Mouse (Mus musculus): ENCODE results near the gene Cdc34. TPM values are rescaled to one million over a fixed set of nuclear protein-coding genes. Genes with fewer than 3 reads are reported as not detected.

The Cdc34 gene
- polyA plus RNA-seq, 1 experiment from 2014 or later: 122 TPM

DNA sequence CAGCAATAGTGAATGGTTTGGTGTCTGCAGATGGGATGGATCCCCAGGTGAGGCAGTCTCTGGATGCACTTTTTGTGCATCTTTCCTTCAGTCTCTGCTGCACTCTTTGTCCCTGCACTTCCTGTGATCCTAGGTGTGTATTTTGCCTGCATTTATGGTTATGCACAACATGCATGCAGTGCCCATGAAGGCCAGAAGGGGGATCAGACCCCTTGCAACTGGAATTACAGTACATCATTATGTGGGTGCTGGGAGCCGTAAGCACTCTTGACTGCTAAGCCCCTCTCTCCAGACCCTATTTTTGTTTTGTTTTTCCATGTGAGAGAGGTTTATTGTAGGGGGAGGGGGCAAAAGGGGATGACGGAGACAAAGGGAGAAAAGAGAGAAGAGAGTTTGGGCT is 21.7 kb upstream of the Cdc34 start:
- WGBS: 64% methylated on average over 2 of the region's 2 CpGs
- peaks cover 15% of the 10 kb centered on the region for H3K27me3 ChIP-seq (replicated peaks)

GRCm38 (mm10) chr10:79661861-79662260 is 20.1 kb upstream of the Cdc34 start:
- no peak overlapping the region for H3K4me2 ChIP-seq
- 29% methylated on average over 3 of the region's 3 CpGs for WGBS
- ATAC-seq (ENCODE audit: extremely low read depth, insufficient number of reproducible peaks, low FRiP score, low TSS enrichment): no peak
- H3K27ac ChIP-seq (replicated peaks): no peak overlapping the region
- H3K27me3 ChIP-seq (replicated peaks): peaks cover 6% of the 10 kb centered on the region; the same call in 1 of the 2 replicates
- no peak overlapping the region for H3K9ac ChIP-seq
- no peaks in the 10 kb centered on the region for H3K36me3 ChIP-seq
- no peaks in the 10 kb centered on the region for H3K4me1 ChIP-seq
- no peak overlapping the region for H3K4me3 ChIP-seq
- H3K9me3 ChIP-seq: no peaks in the 10 kb centered on the region

More for the DNA sequence above, 21.7 kb upstream of the Cdc34 start:
- Histone ChIP-seq H3K27ac (replicated peaks) (no peak overlapping the region), H3K9ac (no peak overlapping the region), H3K4me2 (no peak overlapping the region), H3K9me3 (no peaks in the 10 kb centered on the region), H3K36me3 (no peaks in the 10 kb centered on the region), H3K4me3 (no peak overlapping the region), H3K4me1 (no peaks in the 10 kb centered on the region)
- no peak for ATAC-seq (ENCODE audit: extremely low read depth, insufficient number of reproducible peaks, low FRiP score, low TSS enrichment)

DNA sequence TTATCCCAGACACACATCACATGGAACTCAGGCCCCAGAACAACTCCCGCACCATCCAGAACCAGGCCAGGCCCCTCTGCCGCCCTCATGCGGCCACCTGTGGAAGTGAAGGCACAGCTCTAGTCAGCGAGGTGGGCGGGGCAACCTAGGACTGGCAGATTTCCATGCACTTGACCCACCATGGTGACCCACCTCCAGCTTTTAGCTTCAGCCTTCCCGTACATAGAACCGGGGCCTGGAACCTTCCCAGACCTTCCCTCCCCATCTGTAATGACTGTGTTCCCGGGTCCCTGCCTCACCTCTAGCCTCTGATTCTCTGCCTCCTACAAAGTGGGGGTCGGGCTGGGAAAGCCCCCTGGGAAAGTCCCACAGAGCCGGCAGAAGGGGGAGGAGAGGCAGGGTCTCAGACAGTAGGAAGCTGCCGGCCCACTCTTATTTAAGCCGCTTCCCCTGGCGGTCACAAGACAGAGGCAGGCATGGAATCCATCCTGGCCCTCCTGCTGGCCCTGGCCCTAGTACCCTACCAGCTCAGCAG is 17.8 kb upstream of the Cdc34 start, which contains the start of gene Madcam1:
TSS of gene Madcam1 (plus strand) at position 429 of the 535 bp plus-strand sequence.
- no peak for ATAC-seq (ENCODE audit: extremely low read depth, insufficient number of reproducible peaks, low FRiP score, low TSS enrichment)
- no peaks in the 10 kb centered on the region for H3K9me3 ChIP-seq
- no peak within 1 kb of the TSS for H3K4me2 ChIP-seq
- no peaks in the 10 kb centered on the region for H3K36me3 ChIP-seq
- no peaks in the 10 kb centered on the region for H3K4me1 ChIP-seq
- WGBS: 13% methylated on average over 13 of the region's 13 CpGs
- H3K9ac ChIP-seq: no peak within 1 kb of the TSS
- H3K27ac ChIP-seq (replicated peaks): no peak within 1 kb of the TSS
- H3K4me3 ChIP-seq: no peak within 1 kb of the TSS
- peaks cover 6% of the 10 kb centered on the region; the same call in 1 of the 2 replicates for H3K27me3 ChIP-seq (replicated peaks)

DNA sequence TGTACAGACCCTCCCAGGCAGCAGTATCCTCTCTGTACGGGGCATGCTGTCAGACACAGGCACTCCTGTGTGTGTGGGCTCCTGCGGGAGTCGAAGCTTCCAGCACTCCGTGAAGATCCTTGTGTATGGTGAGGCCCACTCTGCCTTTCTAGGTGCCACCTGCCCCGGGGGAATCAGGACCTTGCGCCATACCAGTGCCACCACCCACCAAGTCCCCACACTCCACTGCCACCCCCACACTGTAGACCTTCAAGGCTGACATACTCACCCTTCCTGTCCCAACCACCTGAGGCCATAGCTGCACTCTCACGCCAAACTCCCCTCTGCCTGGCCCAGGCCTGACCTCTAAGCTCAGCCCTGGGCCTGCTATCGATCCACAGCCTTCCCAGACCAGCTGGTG is 16.9 kb upstream of the Cdc34 start:
- no peak overlapping the region for H3K27ac ChIP-seq (replicated peaks)
- H3K9me3 ChIP-seq: no peaks in the 10 kb centered on the region
- no peak overlapping the region for H3K4me2 ChIP-seq
- no peak for ATAC-seq (ENCODE audit: extremely low read depth, insufficient number of reproducible peaks, low FRiP score, low TSS enrichment)
- H3K27me3 ChIP-seq (replicated peaks): peaks cover 6% of the 10 kb centered on the region; the same call in 1 of the 2 replicates
- WGBS: 75% methylated on average over 8 of the region's 8 CpGs
- no peak overlapping the region for H3K4me3 ChIP-seq
- no peaks in the 10 kb centered on the region for H3K36me3 ChIP-seq
- peaks cover 2% of the 10 kb centered on the region for H3K4me1 ChIP-seq
- H3K9ac ChIP-seq: no peak overlapping the region

GRCm38 (mm10) chr10:79666493-79666892 is 15.5 kb upstream of the Cdc34 start:
- no peak overlapping the region for H3K4me2 ChIP-seq
- no peak for ATAC-seq (ENCODE audit: extremely low read depth, insufficient number of reproducible peaks, low FRiP score, low TSS enrichment)
- 60% methylated on average over 9 of the region's 9 CpGs for WGBS

GRCm38 (mm10) chr10:79668076-79668475 is 13.9 kb upstream of the Cdc34 start:
- H3K9ac ChIP-seq: no peak overlapping the region
- peaks cover 6% of the 10 kb centered on the region; the same call in 1 of the 2 replicates for H3K27me3 ChIP-seq (replicated peaks)
- peaks cover 13% of the 10 kb centered on the region for H3K36me3 ChIP-seq
- WGBS: 75% methylated on average over 5 of the region's 5 CpGs
- peaks cover 11% of the 10 kb centered on the region for H3K4me1 ChIP-seq
- no peak overlapping the region for H3K27ac ChIP-seq (replicated peaks)
- no peaks in the 10 kb centered on the region for H3K9me3 ChIP-seq
- H3K4me2 ChIP-seq: no peak overlapping the region
- no peak overlapping the region for H3K4me3 ChIP-seq
- no peak for ATAC-seq (ENCODE audit: extremely low read depth, insufficient number of reproducible peaks, low FRiP score, low TSS enrichment)

More at GRCm38 (mm10) chr10:79666493-79666892, 15.5 kb upstream of the Cdc34 start:
- Histone ChIP-seq H3K9ac (no peak overlapping the region), H3K36me3 (no peaks in the 10 kb centered on the region), H3K9me3 (no peaks in the 10 kb centered on the region), H3K4me3 (no peak overlapping the region), H3K4me1 (peaks cover 11% of the 10 kb centered on the region), H3K27ac (replicated peaks) (no peak overlapping the region), H3K27me3 (replicated peaks) (peaks cover 6% of the 10 kb centered on the region; the same call in 1 of the 2 replicates)

DNA sequence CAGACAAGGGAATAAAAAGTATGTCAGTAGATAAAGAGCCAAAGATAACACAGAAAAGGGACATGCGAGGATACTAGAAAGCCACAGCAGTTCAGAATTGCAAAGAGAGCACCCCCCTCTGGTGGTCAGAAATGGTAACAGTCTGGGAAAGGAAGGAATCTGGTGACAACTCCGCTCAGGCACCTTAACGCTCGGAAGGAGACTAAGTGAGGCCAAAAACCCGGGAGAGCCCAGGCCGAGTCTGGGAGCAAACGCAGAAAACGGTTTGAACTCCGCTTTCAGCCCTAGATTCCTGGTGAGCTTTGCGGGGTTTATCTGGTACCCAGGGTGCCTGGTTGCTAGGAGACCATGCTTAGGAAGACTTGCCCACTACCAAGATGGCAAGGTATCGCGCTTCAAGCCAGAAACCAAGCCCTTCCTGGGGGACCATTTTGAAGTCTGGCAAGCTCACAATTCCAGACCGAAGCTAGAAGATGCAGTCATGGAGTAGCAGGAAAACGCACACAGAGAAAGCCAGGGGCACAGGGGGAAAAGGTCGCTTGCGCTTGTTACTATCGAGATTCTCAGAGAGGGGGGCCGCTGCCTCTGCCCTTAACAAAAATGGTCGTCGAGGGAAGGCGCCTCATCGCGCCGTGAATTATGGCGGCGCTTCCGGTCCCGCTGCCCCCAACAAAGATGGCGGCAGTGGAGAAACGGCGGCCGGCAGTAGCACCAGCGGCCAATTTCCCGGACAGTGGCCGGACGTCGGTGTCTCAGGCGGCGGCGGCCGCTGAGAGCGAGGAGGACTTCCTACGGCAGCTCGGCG is 13.0 kb upstream of the Cdc34 start, which contains the start of gene Tpgs1:
TSS of gene Tpgs1 (plus strand) at position 599 of the 805 bp plus-strand sequence.
- Histone ChIP-seq H3K27me3 (replicated peaks) (peaks cover 6% of the 10 kb centered on the region; the same call in 1 of the 2 replicates), H3K36me3 (peaks cover 22% of the 10 kb centered on the region), H3K9me3 (no peaks in the 10 kb centered on the region), H3K27ac (replicated peaks) (peak within 1 kb of the TSS; percentile 95), H3K4me1 (peaks cover 11% of the 10 kb centered on the region), H3K9ac (peak within 1 kb of the TSS; percentile 92), H3K4me3 (peak within 1 kb of the TSS; percentile 98), H3K4me2 (peak within 1 kb of the TSS; percentile 93)
- ATAC-seq (ENCODE audit: extremely low read depth, insufficient number of reproducible peaks, low FRiP score, low TSS enrichment): peak; percentile 62; the same call in 1 of the 2 replicates
- under 1% methylated on average over 45 of the region's 45 CpGs for WGBS

DNA sequence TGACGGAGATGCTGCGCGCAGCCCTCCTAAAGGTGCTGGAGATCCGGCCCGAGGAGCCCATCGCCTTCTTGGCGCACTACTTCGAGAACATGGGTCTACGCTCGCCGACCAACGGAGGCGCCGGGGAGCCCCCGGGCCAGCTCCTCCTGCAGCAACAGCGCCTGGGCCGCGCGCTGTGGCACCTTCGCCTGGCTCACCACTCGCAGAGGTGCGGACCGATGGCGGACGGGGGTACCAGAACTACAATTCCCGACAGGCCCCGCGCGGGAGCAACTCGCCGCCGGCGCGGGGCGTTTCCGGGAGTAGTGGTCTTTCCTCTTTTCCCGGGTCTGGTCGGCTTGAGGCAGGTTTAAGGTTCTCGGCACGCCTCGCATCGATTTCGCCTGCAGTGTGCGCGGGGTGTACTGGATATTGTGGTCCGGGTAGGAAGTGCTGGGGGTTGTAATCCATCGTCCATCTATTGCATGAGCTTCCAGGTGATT is 12.4 kb upstream of the Cdc34 start:
- ATAC-seq (ENCODE audit: extremely low read depth, insufficient number of reproducible peaks, low FRiP score, low TSS enrichment): peak; percentile 38; the same call in 1 of the 2 replicates
- Histone ChIP-seq H3K4me1 (peaks cover 11% of the 10 kb centered on the region), H3K9ac (peak overlapping the region; percentile 92), H3K27ac (replicated peaks) (peak overlapping the region; percentile 95), H3K9me3 (no peaks in the 10 kb centered on the region), H3K4me2 (peak overlapping the region; percentile 93), H3K27me3 (replicated peaks) (peaks cover 6% of the 10 kb centered on the region; the same call in 1 of the 2 replicates), H3K4me3 (peak overlapping the region; percentile 98), H3K36me3 (peaks cover 24% of the 10 kb centered on the region)
- WGBS: under 1% methylated on average over 47 of the region's 47 CpGs

- Histone ChIP-seq H3K27ac (replicated peaks) (peak overlapping the region; percentile 95), H3K27me3 (replicated peaks) (peaks cover 3% of the 10 kb centered on the region; the same call in 1 of the 2 replicates), H3K4me2 (peak overlapping the region; percentile 93), H3K9me3 (no peaks in the 10 kb centered on the region), H3K9ac (peak overlapping the region; percentile 92), H3K4me3 (peak overlapping the region; percentile 98), H3K4me1 (peaks cover 13% of the 10 kb centered on the region), H3K36me3 (peaks cover 24% of the 10 kb centered on the region)
- no peak for ATAC-seq (ENCODE audit: extremely low read depth, insufficient number of reproducible peaks, low FRiP score, low TSS enrichment)
- 35% methylated on average over 15 of the region's 15 CpGs for WGBS
These were observed 11.7 kb upstream of the Cdc34 start for GRCm38 (mm10) chr10:79670071-79670888.

- no peak overlapping the region for H3K9ac ChIP-seq
- H3K27ac ChIP-seq (replicated peaks): no peak overlapping the region
- H3K9me3 ChIP-seq: no peaks in the 10 kb centered on the region
- H3K27me3 ChIP-seq (replicated peaks): no peaks in the 10 kb centered on the region; the same call in 1 of the 2 replicates
- H3K4me2 ChIP-seq: no peak overlapping the region
- ATAC-seq (ENCODE audit: extremely low read depth, insufficient number of reproducible peaks, low FRiP score, low TSS enrichment): no peak
- 79% methylated on average over 5 of the region's 6 CpGs for WGBS
- H3K36me3 ChIP-seq: peaks cover 32% of the 10 kb centered on the region
- H3K4me3 ChIP-seq: no peak overlapping the region
- H3K4me1 ChIP-seq: peaks cover 17% of the 10 kb centered on the region
These were observed 10.5 kb upstream of the Cdc34 start for GRCm38 (mm10) chr10:79671396-79672087.

All from heart, embryonic 13.5 days (tissue).